14 mouse cellular contexts compared by ENCODE assay signal in the genomic region with DNA sequence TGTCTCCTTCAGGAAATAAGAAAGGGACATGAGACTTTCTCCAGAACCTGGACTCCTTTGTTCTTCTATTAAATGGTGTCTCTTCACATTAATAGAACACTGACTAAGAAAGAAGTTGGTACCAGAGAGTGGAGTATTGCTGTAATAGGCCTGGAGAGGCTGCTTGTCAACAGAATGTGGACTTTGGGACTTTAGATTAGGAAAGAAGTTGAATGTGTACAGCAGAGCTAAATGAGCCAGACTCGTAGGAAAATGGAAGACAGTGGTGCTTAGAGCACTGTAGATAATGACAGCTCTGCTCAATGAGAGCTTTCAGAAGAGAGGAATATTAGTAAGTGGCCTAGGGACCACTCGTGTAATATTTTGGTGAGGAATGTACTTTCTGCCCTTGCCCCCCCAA.
"Had no signal": no experiment of that assay in that cellular context is flagged by ENCODE, and none has a peak within 500 bp of the region (broad histone marks: within the 10 kb centered on the region; RNA-seq: fewer than 3 reads in every experiment).

No protein-coding gene starts in this region.

- H3K9me3 ChIP-seq: limb, embryonic 10.5 days; limb, embryonic 13.5 days; liver, embryonic 13.5 days had no signal

- H3K9ac ChIP-seq: limb, embryonic 13.5 days; liver, embryonic 13.5 days had no signal

- H3K27me3 ChIP-seq: limb, embryonic 13.5 days; liver, embryonic 13.5 days had no signal

- H3K4me3 ChIP-seq: layer of hippocampus, adult 2 months; limb, embryonic 10.5 days; limb, embryonic 13.5 days; liver, embryonic 13.5 days had no signal

- H3K4me2 ChIP-seq: limb, embryonic 13.5 days; liver, embryonic 13.5 days; midbrain, embryonic 11.5 days had no signal

- DNase-seq: kidney, adult 2 months; kidney, postnatal 25 days; layer of hippocampus, adult 9-11 months; liver, embryonic 13.5 days; lung, adult 2 months; lung, postnatal 14 days; lung, postnatal 4 days; midbrain, embryonic 14.5 days; thymus, postnatal 36 days had no signal

- H3K4me1 ChIP-seq: limb, embryonic 10.5 days; limb, embryonic 13.5 days; liver, embryonic 13.5 days had no signal

- H3K27ac ChIP-seq: kidney, postnatal 0 days; layer of hippocampus, adult 2 months; limb, embryonic 10.5 days; limb, embryonic 13.5 days; liver, embryonic 13.5 days had no signal

- H3K36me3 ChIP-seq: limb, embryonic 13.5 days; liver, embryonic 13.5 days had no signal
